Mouse (Mus musculus): ENCODE results near the gene Enoph1.

DNA sequence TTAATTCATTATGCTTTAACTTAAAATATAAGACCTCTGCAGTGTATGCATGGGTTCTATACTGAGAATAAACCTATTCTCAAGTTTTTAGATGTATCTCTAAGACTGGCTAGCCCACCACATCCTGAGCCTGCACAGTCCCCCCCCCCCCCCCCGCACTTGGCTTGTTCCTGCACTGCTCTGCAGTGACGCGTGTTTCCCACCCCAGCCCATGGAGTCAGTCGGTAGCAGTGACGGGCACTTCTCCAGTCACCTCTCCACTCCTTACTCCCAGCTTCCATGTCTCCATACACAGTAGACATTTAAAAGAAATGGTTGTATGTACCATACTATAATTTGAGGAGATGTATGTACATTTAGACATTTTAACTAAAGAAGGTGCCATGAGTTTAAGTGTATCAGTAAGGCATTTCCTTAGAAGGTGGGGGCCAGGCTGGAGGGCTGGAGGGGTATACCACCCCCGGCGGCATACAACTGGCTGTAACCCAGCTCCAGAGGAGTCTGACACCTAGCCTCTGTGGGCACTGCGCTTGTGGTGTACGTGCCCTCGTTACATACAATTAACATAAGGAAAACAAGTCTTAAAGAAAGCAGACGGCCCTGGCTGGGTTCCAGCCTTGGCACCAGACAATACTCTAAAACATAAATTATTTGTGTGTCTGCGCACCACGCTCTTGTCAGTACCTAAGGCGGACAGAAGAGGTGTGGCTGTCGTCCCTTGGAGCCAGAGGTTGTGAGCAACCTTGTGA lies 17.9 kb downstream of the Enoph1 start:
- TF ChIP-seq CTCF (IDR thresholded peaks at IDR 0.05; ENCODE audit: extremely low read depth, insufficient read depth, low read length) (no peak), POLR2A (IDR thresholded peaks at IDR 0.05; ENCODE audit: extremely low read depth, insufficient read depth, low read length) (no peak)
